Mouse (Mus musculus) urinary bladder, adult 18-20 months (tissue): ENCODE data around the gene Det1.

Source experiments
- DNase-seq, 2 experiments: peaks; one replicate each; pipeline ENCODE4 v3.0.0; 2022; ENCODE audit warnings: low spot score in 2 of 2, mixed read lengths in 2 of 2

The Det1 gene

GRCm38 (mm10) chr7:78846737-78847434 is at the start of gene Det1:
Det1 (minus strand) TSS chr7:78847263.
- DNase-seq: peak; percentile 85

- peak; percentile 97 to 98 for DNase-seq
Measured at GRCm38 (mm10) chr7:78895653-78896333, 48.7 kb upstream of the Det1 start, which contains the start of gene Aen. Aen (plus strand) TSS chr7:78895854.

- DNase-seq: no peak
Measured at GRCm38 (mm10) chr7:78895021-78895652, 48.1 kb upstream of the Det1 start.

- no peak for DNase-seq
Measured at GRCm38 (mm10) chr7:78893917-78894316, 46.9 kb upstream of the Det1 start.

GRCm38 (mm10) chr7:78890641-78891040 is 43.6 kb upstream of the Det1 start:
- DNase-seq: peak; percentile 62 to 87

- no peak for DNase-seq
Measured at GRCm38 (mm10) chr7:78887431-78887842, 40.4 kb upstream of the Det1 start.

- no peak for DNase-seq
Measured at GRCm38 (mm10) chr7:78886496-78886895, 39.4 kb upstream of the Det1 start.

- DNase-seq: no peak
Measured at GRCm38 (mm10) chr7:78885404-78885803, 38.3 kb upstream of the Det1 start.

GRCm38 (mm10) chr7:78884139-78884538 is 37.1 kb upstream of the Det1 start:
- no peak for DNase-seq

- no peak for DNase-seq
Measured at GRCm38 (mm10) chr7:78883726-78884060, 36.6 kb upstream of the Det1 start.

- no peak for DNase-seq
Measured at GRCm38 (mm10) chr7:78883016-78883725, 36.1 kb upstream of the Det1 start.

GRCm38 (mm10) chr7:78882469-78882837 is 35.4 kb upstream of the Det1 start:
- no peak for DNase-seq

- no peak for DNase-seq
Measured at GRCm38 (mm10) chr7:78881607-78882468, 34.8 kb upstream of the Det1 start.

GRCm38 (mm10) chr7:78872831-78873230 is 25.8 kb upstream of the Det1 start:
- no peak for DNase-seq

- no peak for DNase-seq
Measured at GRCm38 (mm10) chr7:78872366-78872765, 25.3 kb upstream of the Det1 start.

- DNase-seq: no peak
Measured at GRCm38 (mm10) chr7:78868731-78869130, 21.7 kb upstream of the Det1 start.

- DNase-seq: no peak
Measured at GRCm38 (mm10) chr7:78865212-78865949, 18.3 kb upstream of the Det1 start.

- DNase-seq: no peak
Measured at GRCm38 (mm10) chr7:78864446-78864802, 17.4 kb upstream of the Det1 start.

GRCm38 (mm10) chr7:78863796-78864445 is 16.9 kb upstream of the Det1 start:
- DNase-seq: no peak

- no peak for DNase-seq
Measured at GRCm38 (mm10) chr7:78855044-78855655, 8.1 kb upstream of the Det1 start.
